Mouse (Mus musculus): ENCODE measurements around the gene Mtch2.

DNA sequence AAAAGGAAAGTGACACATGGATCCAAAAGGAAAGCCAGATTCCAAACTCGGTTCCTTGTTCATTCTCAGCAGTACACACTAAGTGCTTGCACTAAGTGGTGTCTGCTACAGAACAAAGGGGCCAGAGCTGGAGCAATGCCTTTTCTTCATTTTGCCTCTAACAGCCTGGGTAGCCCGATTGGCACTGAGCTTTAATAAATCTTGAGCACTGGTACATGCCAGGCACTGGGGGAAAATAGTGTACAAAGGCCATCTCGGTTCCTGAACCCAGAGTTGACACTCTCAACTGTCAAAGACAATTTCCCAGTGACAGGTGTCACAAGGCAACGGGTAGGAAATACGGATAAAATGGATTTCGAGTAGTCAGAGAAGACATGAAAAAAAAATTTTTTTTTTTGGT is 784 bp upstream of the Mtch2 start:
- TF ChIP-seq CTCF (IDR thresholded peaks at IDR 0.05; ENCODE audit: insufficient read depth, low read depth, low read length) (no peak), POLR2A (IDR thresholded peaks at IDR 0.05; ENCODE audit: insufficient read depth, low read depth, low read length) (no peak)

Measured in olfactory bulb, adult 2 months (tissue).